Comparison of ENCODE assay signal across 22 mouse cellular contexts in the genomic region with DNA sequence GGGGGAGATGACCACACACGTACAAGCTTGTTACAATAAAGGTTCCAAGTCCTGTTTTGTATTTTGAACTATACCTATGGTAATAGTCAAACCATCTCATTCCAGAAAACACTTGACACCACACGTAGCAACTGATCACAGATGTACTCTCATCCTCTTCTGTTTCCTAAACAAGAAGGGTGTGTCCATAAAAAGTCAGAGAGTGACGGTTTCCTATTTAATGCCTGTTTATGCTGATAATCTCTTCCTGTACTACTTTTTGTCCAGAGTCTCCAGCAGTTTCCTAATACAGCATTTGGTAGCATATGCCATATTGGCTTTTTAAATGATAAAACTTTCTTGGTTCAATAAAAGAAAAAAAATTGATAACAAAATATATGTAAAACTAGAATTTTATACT. TPM values are rescaled to one million over a fixed set of nuclear protein-coding genes. Genes with fewer than 3 reads are reported as not detected.
DNase-seq lines count a peak whose midpoint lies in the region; ATAC-seq and TF ChIP-seq lines count a peak whose summit lies in the region.
"Had no signal": no experiment of that assay in that cellular context is flagged by ENCODE, and none has a peak within 500 bp of the region (broad histone marks: within the 10 kb centered on the region; RNA-seq: fewer than 3 reads in every experiment).

No protein-coding gene starts in this region.

- no peaks in the 10 kb centered on the region for H3K79me2 ChIP-seq in heart, adult 2 months (replicated peaks; ENCODE audit: control insufficient read depth, insufficient read depth, low read length)

- H3K9ac ChIP-seq in heart, embryonic 15.5 days, result no peak overlapping the region
- H3K9ac ChIP-seq in heart, adult 2 months (ENCODE audit: low read depth, low read length), result no peak overlapping the region
- H3K9ac ChIP-seq in liver, embryonic 13.5 days, result no peak overlapping the region
- H3K9ac ChIP-seq in kidney, embryonic 14.5 days (ENCODE audit: low read depth, low read length), result no peak overlapping the region
- H3K9ac ChIP-seq: forebrain, postnatal 0 days; hindbrain, embryonic 15.5 days; limb, embryonic 12.5 days; stomach, embryonic 15.5 days had no signal

- peaks cover 19% of the 10 kb centered on the region for H3K4me1 ChIP-seq in heart, embryonic 15.5 days (replicated peaks)
- peaks cover 4% of the 10 kb centered on the region for H3K4me1 ChIP-seq in heart, adult 2 months (ENCODE audit: control insufficient read depth, insufficient read depth, low read length)
- peaks cover 39% of the 10 kb centered on the region for H3K4me1 ChIP-seq in G1E (ENCODE audit: insufficient read depth, low read depth, low read length)
- peaks cover 27% of the 10 kb centered on the region for H3K4me1 ChIP-seq in liver, embryonic 13.5 days (replicated peaks)
- no peaks in the 10 kb centered on the region for H3K4me1 ChIP-seq in kidney, embryonic 14.5 days (ENCODE audit: control insufficient read depth, insufficient read depth, low read length)
- H3K4me1 ChIP-seq: hindbrain, embryonic 15.5 days; limb, embryonic 12.5 days; stomach, embryonic 15.5 days had no signal

- H3K4me2 ChIP-seq in heart, embryonic 15.5 days, result no peak overlapping the region
- no peak overlapping the region for H3K4me2 ChIP-seq in liver, embryonic 13.5 days
- H3K4me2 ChIP-seq in kidney, embryonic 14.5 days (replicated peaks; ENCODE audit: low read depth, low read length), result no peak overlapping the region
- H3K4me2 ChIP-seq: hindbrain, embryonic 15.5 days; limb, embryonic 12.5 days; stomach, embryonic 15.5 days had no signal

- H3K27me3 ChIP-seq in heart, embryonic 15.5 days, result no peaks in the 10 kb centered on the region
- no peaks in the 10 kb centered on the region for H3K27me3 ChIP-seq in heart, adult 2 months (ENCODE audit: control insufficient read depth, insufficient read depth, low read length)
- no peaks in the 10 kb centered on the region for H3K27me3 ChIP-seq in G1E (ENCODE audit: insufficient read depth, low read length)
- no peaks in the 10 kb centered on the region for H3K27me3 ChIP-seq in liver, embryonic 13.5 days
- no peaks in the 10 kb centered on the region for H3K27me3 ChIP-seq in kidney, embryonic 14.5 days (ENCODE audit: control insufficient read depth, insufficient read depth, low read length)
- H3K27me3 ChIP-seq: hindbrain, embryonic 15.5 days; limb, embryonic 12.5 days; stomach, embryonic 15.5 days had no signal

- TF ChIP-seq POLR2A in heart, adult 2 months (IDR thresholded peaks at IDR 0.05; ENCODE audit: insufficient read depth, low read depth, low read length), result no peak

- peak overlapping the region; percentile 56 for H3K27ac ChIP-seq in heart, embryonic 15.5 days
- no peak overlapping the region; the same call in 1 of the 2 replicates for H3K27ac ChIP-seq in heart, adult 2 months
- H3K27ac ChIP-seq in liver, embryonic 13.5 days, result no peak overlapping the region
- no peak overlapping the region for H3K27ac ChIP-seq in kidney, embryonic 14.5 days (ENCODE audit: low read depth, low read length)
- H3K27ac ChIP-seq: hindbrain, embryonic 15.5 days; left cerebral cortex, adult 2 months; limb, embryonic 12.5 days had no signal

- WGBS in heart, embryonic 15.5 days, result 68% methylated on average over 3 of the region's 3 CpGs
- WGBS in heart, adult 2 months, result 42% methylated on average over 3 of the region's 3 CpGs
- WGBS in liver, embryonic 13.5 days (ENCODE audit: insufficient replicate concordance), result 34% methylated on average over 3 of the region's 3 CpGs
- 79% methylated on average over 3 of the region's 3 CpGs for WGBS in kidney, embryonic 14.5 days

- peaks cover 54% of the 10 kb centered on the region for H3K36me3 ChIP-seq in heart, embryonic 15.5 days
- H3K36me3 ChIP-seq in heart, adult 2 months (ENCODE audit: control insufficient read depth, insufficient read depth, low read length), result peaks cover 18% of the 10 kb centered on the region
- H3K36me3 ChIP-seq in G1E (replicated peaks), result peaks cover 89% of the 10 kb centered on the region
- peaks cover 86% of the 10 kb centered on the region for H3K36me3 ChIP-seq in liver, embryonic 13.5 days
- H3K36me3 ChIP-seq in kidney, embryonic 14.5 days (ENCODE audit: control insufficient read depth, insufficient read depth, low read length), result peaks cover 71% of the 10 kb centered on the region

- H3K4me3 ChIP-seq in heart, embryonic 15.5 days, result no peak overlapping the region
- no peak overlapping the region for H3K4me3 ChIP-seq in heart, adult 2 months
- no peak overlapping the region for H3K4me3 ChIP-seq in G1E (ENCODE audit: low read depth, low read length)
- H3K4me3 ChIP-seq in liver, embryonic 13.5 days (replicated peaks), result no peak overlapping the region
- H3K4me3 ChIP-seq in kidney, embryonic 14.5 days (ENCODE audit: low read length), result no peak overlapping the region
- H3K4me3 ChIP-seq: erythroblast, embryonic 14.5 days; hindbrain, embryonic 15.5 days; left cerebral cortex, adult 2 months; limb, embryonic 12.5 days; stomach, embryonic 15.5 days had no signal

- TF ChIP-seq EP300 in heart, adult 2 months (IDR thresholded peaks at IDR 0.05; ENCODE audit: insufficient read depth, low read depth, low read length), result no peak

- intact Hi-C loops in heart, adult 2 months (cut with DNase I), result loop anchor here (2.0 kb wide), 1 partner anchor 17 kb away; no protein-coding TSS in a partner anchor

- ATAC-seq in heart, embryonic 15.5 days (replicated peaks; ENCODE audit: insufficient number of reproducible peaks, insufficient read depth, low FRiP score, low read depth), result no peak
- ATAC-seq in G1E (ENCODE audit: extremely low read depth, insufficient number of reproducible peaks, low FRiP score, poor library complexity, severe bottlenecking), result no peak
- ATAC-seq in liver, embryonic 13.5 days (ENCODE audit: low read depth), result peak; percentile 45; the same call in 1 of the 2 replicates
- peak; percentile 49 for ATAC-seq in megakaryocyte progenitor cell, adult 5-6 weeks (replicated peaks; ENCODE audit: poor library complexity)
- ATAC-seq in kidney, embryonic 14.5 days (ENCODE audit: low FRiP score, low TSS enrichment), result no peak
- ATAC-seq: forebrain, postnatal 0 days; inflammation-experienced regulatory T-cells, adult 6 months had no signal

- no peak for TF ChIP-seq CTCF in heart, adult 2 months (IDR thresholded peaks at IDR 0.05)
- no peak for TF ChIP-seq CTCF in G1E (IDR thresholded peaks at IDR 0.05; ENCODE audit: low read depth, low read length)

- no peaks in the 10 kb centered on the region for H3K9me3 ChIP-seq in heart, embryonic 15.5 days (replicated peaks)
- no peaks in the 10 kb centered on the region for H3K9me3 ChIP-seq in G1E (replicated peaks)
- no peaks in the 10 kb centered on the region for H3K9me3 ChIP-seq in liver, embryonic 13.5 days (replicated peaks)
- H3K9me3 ChIP-seq in kidney, embryonic 14.5 days (ENCODE audit: control insufficient read depth, low read length), result no peaks in the 10 kb centered on the region
- H3K9me3 ChIP-seq: hindbrain, embryonic 15.5 days; limb, embryonic 12.5 days; stomach, embryonic 15.5 days had no signal

- DNase-seq in heart, adult 2 months, result no peak
- DNase-seq in G1E (ENCODE audit: low spot score), result peak; percentile 21
- DNase-seq in liver, embryonic 13.5 days, result no peak
- DNase-seq in kidney, adult 9 months, result no peak
- DNase-seq: adrenal gland, adult 8-10 months; cerebellum, adult 2 months; cerebellum, postnatal 14 days; forebrain, postnatal 0 days; gastrocnemius, postnatal 25 days; heart, adult 11 months; kidney, adult 18-20 months; midbrain, embryonic 14.5 days; right cerebral cortex, postnatal 14 days had no signal

RNA-seq across cellular contexts. Expression of a gene that starts 21.2 kb away (rescaled TPM):
- polyA plus RNA-seq in heart, embryonic 15.5 days (2015; fragmentation: Nextera tagmentation; extraction: Ambion mirVana), result 4.9 and 5.7 TPM in 2 replicates
- total RNA-seq in heart, adult 2 months (2021), result 10 to 100 TPM; 21.3 to 23.6 TPM
- polyA plus RNA-seq in heart, adult 2 months (2012; rRNA removed), result 13.5 and 25.8 TPM in 2 replicates
- total RNA-seq in G1E (2014; fragmentation: Nextera tagmentation) (138 and 156 TPM in 2 replicates), G1E (2017) (61.3 and 79.9 TPM in 2 replicates)
- 26.7 and 36.1 TPM in 2 replicates for polyA plus RNA-seq in G1E (2012)
- polyA plus RNA-seq in liver, embryonic 13.5 days (2015; fragmentation: Nextera tagmentation; extraction: Ambion mirVana), result 4.1 and 4.5 TPM in 2 replicates
- 93.9 and 96.8 TPM in 2 replicates for total RNA-seq in megakaryocyte progenitor cell, adult 5-6 weeks (2015)
- 35.5 and 42.6 TPM in 2 replicates for total RNA-seq in megakaryocyte progenitor cell, adult 5-6 weeks (2017)
- polyA plus RNA-seq in kidney, embryonic 14.5 days (2014; fragmentation: Nextera tagmentation; extraction: Ambion mirVana), result 10.0 and 10.8 TPM in 2 replicates

Comparison
In these comparisons a context has a peak if more than half of its experiments do, and no peak if none do; other contexts are left out.
1. ATAC-seq: peak in liver, embryonic 13.5 days (single experiment) and megakaryocyte progenitor cell, adult 5-6 weeks (single experiment); none in heart, embryonic 15.5 days (single experiment), G1E (single experiment) and kidney, embryonic 14.5 days (single experiment).